Mouse (Mus musculus) myocyte (in vitro differentiated cells): Measurements from ENCODE around the gene Tph1. TPM values are rescaled to one million over a fixed set of nuclear protein-coding genes. Genes with fewer than 3 reads are reported as not detected.
"Not testable (repeated sequence)": the region's sequence is repeated elsewhere in the genome, so short reads cannot be mapped to it uniquely, and the experiment has no call there.

ENCODE experiments used
- H3K27me3 ChIP-seq: one replicate; pipeline ENCODE4 v1.6.1; 2011; ENCODE audit not compliant: control insufficient read depth, insufficient read depth, insufficient read length
- H3K36me3 ChIP-seq: one replicate; pipeline ENCODE4 v1.6.1; 2011; ENCODE audit not compliant: control insufficient read depth, insufficient read depth
- H3K4me2 ChIP-seq: one replicate; pipeline ENCODE4 v1.6.1; 2011; ENCODE audit warnings: low read depth, control low read depth
- H3K4me3 ChIP-seq: one replicate; pipeline ENCODE4 v1.5.1; 2011; ENCODE audit warnings: mild to moderate bottlenecking, control low read depth, moderate library complexity
- H3K79me2 ChIP-seq: one replicate; pipeline ENCODE4 v1.6.1; 2011; ENCODE audit not compliant: control insufficient read depth, insufficient read depth
- H3ac ChIP-seq: one replicate; pipeline ENCODE4 v1.6.1; 2011; ENCODE audit not compliant: control insufficient read depth, insufficient read length
- CEBPB ChIP-seq: IDR thresholded peaks from 2 replicates; pipeline ENCODE4 v1.6.1; 2011; ENCODE audit warnings: mild to moderate bottlenecking, moderate library complexity; ENCODE audit not compliant: poor library complexity, insufficient read depth, severe bottlenecking
- E2F4 ChIP-seq: IDR thresholded peaks from one replicate; pipeline ENCODE4 v1.6.1; 2011; ENCODE audit warnings: mild to moderate bottlenecking, control low read depth, moderate library complexity; ENCODE audit not compliant: insufficient read depth
- MAX ChIP-seq: IDR thresholded peaks from one replicate; pipeline ENCODE4 v1.6.1; 2011; ENCODE audit warnings: low read depth, mild to moderate bottlenecking, control low read depth
- MYOD1 ChIP-seq, 3 experiments: IDR thresholded peaks; one replicate each; pipeline ENCODE4 v1.6.1; 2011; ENCODE audit warnings: control low read depth in 2 of 3, low read depth in 2 of 3, mild to moderate bottlenecking in 2 of 3, moderate library complexity in 1 of 3; ENCODE audit not compliant: insufficient read length in 2 of 3, control insufficient read depth in 1 of 3
- MYOG ChIP-seq, 3 experiments: IDR thresholded peaks; one replicate each; pipeline ENCODE4 v1.6.1; 2011; ENCODE audit warnings: control low read depth in 2 of 3, low read depth in 2 of 3, mild to moderate bottlenecking in 2 of 3; ENCODE audit not compliant: insufficient read length in 2 of 3, control insufficient read depth in 1 of 3, insufficient read depth in 1 of 3
- POLR2A ChIP-seq: IDR thresholded peaks from one replicate; pipeline ENCODE4 v1.6.1; 2011; ENCODE audit warnings: low read depth, mild to moderate bottlenecking, control low read depth, moderate library complexity; ENCODE audit not compliant: insufficient read length
- POLR2AphosphoS2 ChIP-seq: IDR thresholded peaks from one replicate; pipeline ENCODE4 v1.6.1; 2011; ENCODE audit warnings: low read depth, control low read depth; ENCODE audit not compliant: insufficient read length
- REST ChIP-seq: IDR thresholded peaks from one replicate; pipeline ENCODE4 v1.6.1; 2011; ENCODE audit warnings: mild to moderate bottlenecking, control low read depth, moderate library complexity; ENCODE audit not compliant: insufficient read depth, insufficient read length
- SRF ChIP-seq: IDR thresholded peaks from one replicate; pipeline ENCODE4 v1.6.1; 2011; ENCODE audit warnings: low read depth; ENCODE audit not compliant: control insufficient read depth, insufficient read length
- TCF12 ChIP-seq: IDR thresholded peaks from one replicate; pipeline ENCODE4 v1.6.1; 2011; ENCODE audit warnings: mild to moderate bottlenecking, control low read depth; ENCODE audit not compliant: poor library complexity, insufficient read depth, severe bottlenecking
- TCF3 ChIP-seq: IDR thresholded peaks from one replicate; pipeline ENCODE4 v1.6.1; 2011; ENCODE audit warnings: low read depth, control low read depth; ENCODE audit not compliant: insufficient read length
- USF1 ChIP-seq: IDR thresholded peaks from one replicate; pipeline ENCODE4 v1.6.1; 2011; ENCODE audit warnings: low read depth, mild to moderate bottlenecking, control low read depth, moderate library complexity
- polyA plus RNA-seq: library from polyadenylated mRNA; unstranded; fragments of >200 nt; fragmentation: generic; extraction: Trizol; gene quantifications from one replicate; pipeline ENCODE4 v1.2.1, GENCODE M21; 2012; ENCODE audit warnings: missing spikeins

The Tph1 gene
- polyA plus RNA-seq, 1 experiment, result 0.17 TPM

DNA sequence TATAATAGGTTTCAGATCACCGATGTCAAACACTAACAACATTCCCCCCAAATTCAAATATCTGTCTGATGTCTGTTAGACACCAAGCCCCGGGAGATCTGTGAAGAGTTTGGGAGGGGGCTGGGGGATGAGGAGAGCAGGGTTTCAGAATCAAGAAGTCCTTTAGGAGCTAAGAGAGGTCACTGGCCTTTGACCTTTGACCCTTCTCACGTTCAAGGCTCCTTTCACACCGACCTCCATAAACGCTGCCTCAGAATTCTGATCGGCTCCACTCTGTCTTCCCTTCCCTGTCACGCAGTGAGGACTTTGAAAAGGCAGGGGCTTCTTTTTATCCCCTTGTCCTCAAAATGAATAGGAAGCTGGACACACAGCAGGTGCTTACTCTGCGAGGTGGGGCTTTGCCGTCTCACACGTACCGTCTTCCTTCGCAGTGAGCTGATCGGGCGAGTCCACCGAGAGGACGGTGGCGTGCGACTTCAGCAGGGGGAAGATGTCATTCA is 10.7 kb downstream of the Tph1 start:
- Histone ChIP-seq H3K36me3 (no peaks in the 10 kb centered on the region), H3K27me3 (peaks cover 50% of the 10 kb centered on the region), H3K4me2 (no peak overlapping the region), H3K4me3 (no peak overlapping the region), H3ac (no peak overlapping the region), H3K79me2 (no peaks in the 10 kb centered on the region)
- TF ChIP-seq E2F4 (no peak), POLR2A (no peak), USF1 (no peak), MYOG (IDR thresholded peaks at IDR 0.05; ENCODE audit: control insufficient read depth in 1 of 3, insufficient read depth in 1 of 3, insufficient read length in 2 of 3, low read depth in 2 of 3) (no peak), MAX (no peak), TCF12 (no peak), MYOD1 (IDR thresholded peaks at IDR 0.05; ENCODE audit: control insufficient read depth in 1 of 3, insufficient read length in 2 of 3, low read depth in 2 of 3) (no peak), TCF3 (no peak), REST (no peak), POLR2AphosphoS2 (no peak), SRF (no peak), CEBPB (no peak)

DNA sequence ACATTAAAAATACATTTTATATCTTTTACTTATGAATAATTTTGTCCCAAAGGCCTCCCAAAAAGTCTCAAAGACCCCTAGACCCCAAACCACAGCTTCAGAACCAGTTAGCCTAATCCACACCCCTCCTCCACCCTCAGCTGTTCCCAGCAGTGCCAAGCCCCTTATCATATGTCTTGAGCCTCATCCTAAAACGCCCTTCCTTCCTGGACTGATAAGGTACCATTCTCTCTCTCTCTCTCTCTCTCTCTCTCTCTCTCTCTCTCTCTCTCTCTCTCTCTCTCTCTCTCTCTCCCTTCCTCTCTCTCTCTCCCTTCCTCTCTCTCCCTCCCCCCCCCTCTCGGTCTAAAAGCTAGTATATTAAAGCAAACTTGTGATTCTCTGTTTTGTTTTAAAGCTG is 20.1 kb downstream of the Tph1 start:
- Histone ChIP-seq H3K4me3 (no peak overlapping the region), H3K4me2 (no peak overlapping the region), H3ac (no peak overlapping the region), H3K27me3 (peaks cover 42% of the 10 kb centered on the region), H3K36me3 (no peaks in the 10 kb centered on the region), H3K79me2 (no peaks in the 10 kb centered on the region)
- TF ChIP-seq MAX, result no peak
- TF ChIP-seq CEBPB, result no peak
- no peak for TF ChIP-seq USF1
- no peak for TF ChIP-seq MYOG (IDR thresholded peaks at IDR 0.05; ENCODE audit: control insufficient read depth in 1 of 3, insufficient read depth in 1 of 3, insufficient read length in 2 of 3, low read depth in 2 of 3)
- TF ChIP-seq SRF, result no peak
- no peak for TF ChIP-seq E2F4
- no peak for TF ChIP-seq TCF12
- TF ChIP-seq MYOD1 (IDR thresholded peaks at IDR 0.05; ENCODE audit: control insufficient read depth in 1 of 3, insufficient read length in 2 of 3, low read depth in 2 of 3), result no peak
- no peak for TF ChIP-seq POLR2AphosphoS2
- TF ChIP-seq TCF3, result no peak
- no peak for TF ChIP-seq REST

DNA sequence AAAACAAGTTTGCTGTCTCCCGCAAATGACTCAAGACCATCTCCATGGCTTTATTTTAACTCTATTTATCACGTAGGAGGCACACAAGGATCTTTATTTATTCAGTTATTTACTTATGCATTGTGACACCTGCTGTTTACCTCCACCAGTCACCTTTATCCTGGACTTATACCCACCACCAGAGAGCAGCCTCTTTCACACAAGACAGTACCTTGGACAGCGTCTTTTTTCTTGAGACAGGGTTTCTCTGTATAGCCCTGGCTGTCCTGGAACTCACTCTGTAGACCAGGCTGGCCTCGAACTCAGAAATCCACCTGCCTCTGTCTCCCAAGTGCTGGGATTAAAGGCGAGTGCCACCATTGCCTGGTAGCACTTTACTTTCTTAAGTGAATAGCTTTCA is 22.1 kb downstream of the Tph1 start:
- H3K4me3 ChIP-seq, H3ac ChIP-seq, H3K36me3 ChIP-seq, H3K4me2 ChIP-seq, H3K79me2 ChIP-seq: not testable (repeated sequence)
- H3K27me3 ChIP-seq, result peaks cover 32% of the 10 kb centered on the region
- peak; percentile 34 for TF ChIP-seq REST

DNA sequence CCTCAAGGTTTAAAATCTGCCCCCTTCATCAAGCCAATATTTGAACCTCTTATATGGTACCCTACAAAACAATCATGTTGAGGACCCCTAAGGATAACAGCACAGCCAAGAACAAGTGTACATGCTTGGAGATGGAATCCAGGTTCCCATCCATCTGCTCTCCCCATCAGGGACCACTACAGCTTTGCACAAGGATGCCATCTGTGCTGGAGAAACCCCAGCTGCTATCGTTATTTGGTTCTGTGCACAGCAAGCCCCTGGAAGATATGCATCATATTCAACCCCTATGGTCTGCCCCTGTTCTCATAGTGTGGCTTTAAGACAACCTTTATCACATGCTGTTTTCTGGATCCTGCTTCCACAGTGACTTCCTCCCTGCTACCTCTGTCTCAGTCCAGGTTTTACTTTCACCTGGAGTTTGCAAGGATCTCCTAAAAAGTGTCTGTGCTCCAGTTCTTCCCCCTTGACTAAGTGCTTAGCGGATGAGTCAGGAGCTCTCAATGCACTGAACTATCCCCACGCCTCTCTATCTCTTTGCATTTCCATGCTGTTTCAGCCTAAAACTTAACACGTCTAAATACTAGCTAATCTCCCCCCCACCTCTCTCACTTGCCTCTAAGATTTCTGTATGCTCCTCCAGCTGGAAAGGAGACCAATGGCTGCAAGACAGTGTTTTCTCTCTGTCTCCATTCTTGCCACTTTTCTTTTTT is 23.8 kb downstream of the Tph1 start:
- TF ChIP-seq POLR2A (no peak), MAX (no peak), MYOD1 (IDR thresholded peaks at IDR 0.05; ENCODE audit: control insufficient read depth in 1 of 3, insufficient read length in 2 of 3, low read depth in 2 of 3) (no peak), POLR2AphosphoS2 (no peak), USF1 (no peak), REST (no peak), SRF (no peak), TCF12 (no peak), E2F4 (no peak), TCF3 (no peak), MYOG (IDR thresholded peaks at IDR 0.05; ENCODE audit: control insufficient read depth in 1 of 3, insufficient read depth in 1 of 3, insufficient read length in 2 of 3, low read depth in 2 of 3) (no peak), CEBPB (no peak)
- Histone ChIP-seq H3K36me3 (no peaks in the 10 kb centered on the region), H3K4me3 (no peak overlapping the region), H3K79me2 (no peaks in the 10 kb centered on the region), H3K27me3 (peaks cover 17% of the 10 kb centered on the region), H3ac (no peak overlapping the region), H3K4me2 (no peak overlapping the region)

DNA sequence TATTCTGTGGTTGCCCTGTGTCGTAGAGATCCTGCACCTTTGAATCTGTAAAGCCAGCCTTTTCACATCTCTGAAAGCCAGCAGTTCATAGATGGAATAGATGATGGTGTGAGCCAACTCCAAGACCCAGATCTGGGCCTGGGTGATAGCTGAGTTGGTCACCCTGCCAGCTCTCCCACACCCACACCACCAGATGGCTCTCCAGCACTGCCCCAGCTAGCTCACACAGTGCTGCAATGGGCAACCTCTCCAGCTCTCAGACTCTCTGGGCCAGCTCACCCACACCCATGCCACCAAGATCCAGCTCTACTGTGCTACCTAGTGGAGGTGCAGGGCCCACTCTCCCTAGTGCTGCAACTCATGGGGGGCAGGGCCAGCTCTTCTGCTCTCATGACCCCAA is 29.2 kb downstream of the Tph1 start:
- Histone ChIP-seq H3K79me2 (no peaks in the 10 kb centered on the region), H3ac (no peak overlapping the region), H3K36me3 (no peaks in the 10 kb centered on the region), H3K4me3 (no peak overlapping the region), H3K27me3 (peaks cover 12% of the 10 kb centered on the region), H3K4me2 (no peak overlapping the region)
- TF ChIP-seq POLR2A (no peak), MYOG (IDR thresholded peaks at IDR 0.05; ENCODE audit: control insufficient read depth in 1 of 3, insufficient read depth in 1 of 3, insufficient read length in 2 of 3, low read depth in 2 of 3) (no peak), REST (no peak), MYOD1 (IDR thresholded peaks at IDR 0.05; ENCODE audit: control insufficient read depth in 1 of 3, insufficient read length in 2 of 3, low read depth in 2 of 3) (no peak), POLR2AphosphoS2 (no peak), TCF3 (no peak), CEBPB (no peak), E2F4 (no peak)
